Mouse (Mus musculus) neutrophil, adult 5-6 weeks (primary cell): ENCODE data around the gene Prmt9. TPM values are rescaled to one million over a fixed set of nuclear protein-coding genes. Genes with fewer than 3 reads are reported as not detected.

Experiments
- ATAC-seq: fragments of 151-379, 151-347 bp; 2 replicates; pipeline ENCODE4 v1.8.0; 2017; ENCODE audit warnings: mild to moderate bottlenecking, moderate TSS enrichment; ENCODE audit not compliant: insufficient number of reproducible peaks, poor library complexity, low FRiP score, severe bottlenecking; ENCODE audit errors: extremely low read depth
- total RNA-seq: library from RNA; stranded (forward); fragments of 200-1000 nt; gene quantifications from 2 replicates; pipeline ENCODE4 v1.2.3, GENCODE M21; 2017

Gene Prmt9
- total RNA-seq, 1 experiment from 2014 or later = 27.5 TPM

DNA sequence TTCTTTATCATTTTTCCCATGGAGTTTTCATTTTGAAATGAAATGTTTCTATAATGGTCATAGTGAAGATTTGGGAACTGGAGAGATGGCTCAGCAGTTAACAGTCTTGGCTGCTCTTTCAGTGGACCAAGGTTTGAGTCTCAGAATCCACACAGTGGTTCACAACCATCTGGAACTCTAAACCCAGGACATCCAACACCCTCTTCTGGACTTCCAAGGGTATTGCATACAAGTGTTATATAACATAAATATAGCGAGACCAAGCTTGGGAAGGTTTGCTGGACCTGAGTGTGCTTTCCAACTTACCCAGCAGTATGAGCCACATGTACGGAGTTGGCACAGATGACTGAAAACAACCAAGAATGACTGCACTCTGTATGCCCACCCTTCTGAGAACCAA is 24.3 kb upstream of the Prmt9 start:
- no peak for ATAC-seq

DNA sequence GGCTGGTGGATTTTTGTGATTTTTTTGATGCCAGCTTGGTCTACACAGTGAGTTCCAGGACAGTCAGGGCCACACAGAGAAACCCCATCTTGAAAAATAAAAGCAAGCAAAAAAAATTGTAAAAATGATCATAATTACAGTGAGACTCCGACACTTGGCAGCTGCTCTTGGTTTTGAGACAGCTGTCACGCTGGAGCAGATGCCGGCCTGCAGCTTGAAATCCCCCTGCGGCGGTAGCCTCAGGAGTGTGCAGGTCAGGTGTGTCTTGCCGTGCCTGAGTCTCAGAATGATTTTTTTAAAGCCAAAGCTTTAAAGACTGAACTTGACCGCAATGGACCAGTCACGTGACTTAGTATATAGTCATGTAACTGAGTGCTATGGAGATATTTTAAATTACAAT is 23.1 kb upstream of the Prmt9 start:
- ATAC-seq = no peak

DNA sequence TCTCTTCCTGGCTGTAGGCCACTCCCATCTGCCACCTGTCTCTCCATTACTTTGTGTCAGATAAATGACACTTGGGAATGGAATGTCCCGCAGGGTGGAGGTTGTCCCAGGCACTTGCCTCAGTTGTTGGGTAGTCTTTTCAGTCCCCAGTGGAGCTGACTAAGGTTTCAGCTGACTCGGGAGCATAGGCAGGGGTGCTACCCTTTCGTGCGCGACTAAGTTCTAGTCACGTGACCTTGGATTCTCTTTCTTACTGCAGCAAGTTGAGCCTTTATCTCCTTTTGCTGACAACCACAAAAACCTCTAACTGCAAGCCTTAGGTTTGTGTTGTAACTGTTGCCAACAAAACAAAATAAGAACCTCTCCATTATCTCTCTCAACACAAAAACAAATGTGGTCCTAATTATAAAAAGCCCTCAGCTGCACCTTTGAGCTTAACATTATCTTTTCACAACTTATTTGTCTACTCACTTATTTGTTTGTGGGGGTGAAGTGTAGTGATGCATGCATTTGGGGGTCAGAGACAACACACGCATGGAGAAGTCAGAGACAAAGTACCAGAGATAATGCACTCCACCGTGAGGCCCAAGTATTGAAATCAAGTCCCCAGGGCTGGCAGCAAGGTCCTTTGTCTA is 14.7 kb upstream of the Prmt9 start:
- no peak for ATAC-seq

DNA sequence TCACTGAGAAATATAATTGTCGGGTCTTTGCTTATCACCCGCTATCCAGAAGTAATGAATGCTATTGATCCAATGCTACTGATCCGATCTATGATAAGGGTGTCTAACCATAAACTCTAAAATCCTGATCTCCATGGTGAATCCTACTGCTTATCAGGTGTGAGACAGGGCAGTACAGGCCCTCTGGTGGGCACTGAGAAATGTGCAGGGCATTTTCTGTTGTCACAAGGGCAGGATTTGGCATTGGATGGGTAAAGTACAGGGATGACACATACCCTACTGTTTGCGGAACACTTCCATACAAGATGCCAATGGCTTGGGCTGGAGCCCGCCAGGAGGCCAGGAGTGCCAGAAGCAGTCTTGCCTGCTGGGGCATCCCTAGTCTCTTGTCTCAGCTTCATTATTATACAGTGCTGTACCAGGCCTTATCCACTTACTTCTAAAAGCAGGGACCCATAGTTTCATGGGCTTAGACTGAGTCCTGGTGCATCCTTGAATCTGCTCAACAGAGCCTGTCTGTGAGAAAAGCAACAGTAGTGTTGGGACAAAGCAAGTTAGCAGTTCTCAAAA is 14.1 kb upstream of the Prmt9 start:
- no peak for ATAC-seq

DNA sequence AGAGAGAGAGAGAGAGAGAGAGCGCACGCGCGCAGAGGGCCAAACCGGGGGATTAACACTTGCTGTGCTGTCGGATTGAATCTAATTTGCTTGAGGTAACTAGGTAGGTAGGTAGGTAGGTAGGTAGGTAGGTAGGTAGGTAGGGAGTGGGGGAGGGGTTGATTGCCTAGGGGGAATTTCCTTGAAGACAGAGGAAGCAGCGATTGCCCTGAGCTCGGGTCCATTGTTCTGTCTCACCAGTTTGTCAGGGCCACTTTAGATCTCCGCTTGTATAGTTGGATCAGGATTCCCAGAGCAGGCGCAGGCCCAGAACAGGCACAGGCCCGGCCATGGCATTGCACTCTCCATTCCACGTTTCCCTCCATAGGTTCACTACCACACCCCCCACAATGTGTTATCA is 12.4 kb upstream of the Prmt9 start:
- ATAC-seq = no peak

DNA sequence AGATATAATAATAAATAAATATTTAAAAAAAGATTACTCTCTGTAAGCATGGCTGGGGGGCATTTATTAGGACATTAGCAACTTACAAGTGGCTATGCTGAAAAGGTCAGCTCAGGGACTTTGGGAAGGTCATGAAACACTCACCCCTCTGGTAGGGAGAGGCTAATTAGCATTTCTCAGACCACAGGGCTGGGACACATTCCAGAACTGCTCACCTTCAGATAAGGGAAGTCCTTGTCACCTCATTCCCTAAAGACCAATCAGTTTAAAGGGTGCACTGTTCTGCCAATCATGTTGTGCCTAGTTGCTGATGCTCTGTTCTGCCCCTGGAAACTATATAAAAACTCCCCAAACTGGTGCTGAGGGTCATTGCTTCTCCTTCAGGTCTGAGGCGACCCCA is 10.9 kb upstream of the Prmt9 start:
- ATAC-seq = no peak

DNA sequence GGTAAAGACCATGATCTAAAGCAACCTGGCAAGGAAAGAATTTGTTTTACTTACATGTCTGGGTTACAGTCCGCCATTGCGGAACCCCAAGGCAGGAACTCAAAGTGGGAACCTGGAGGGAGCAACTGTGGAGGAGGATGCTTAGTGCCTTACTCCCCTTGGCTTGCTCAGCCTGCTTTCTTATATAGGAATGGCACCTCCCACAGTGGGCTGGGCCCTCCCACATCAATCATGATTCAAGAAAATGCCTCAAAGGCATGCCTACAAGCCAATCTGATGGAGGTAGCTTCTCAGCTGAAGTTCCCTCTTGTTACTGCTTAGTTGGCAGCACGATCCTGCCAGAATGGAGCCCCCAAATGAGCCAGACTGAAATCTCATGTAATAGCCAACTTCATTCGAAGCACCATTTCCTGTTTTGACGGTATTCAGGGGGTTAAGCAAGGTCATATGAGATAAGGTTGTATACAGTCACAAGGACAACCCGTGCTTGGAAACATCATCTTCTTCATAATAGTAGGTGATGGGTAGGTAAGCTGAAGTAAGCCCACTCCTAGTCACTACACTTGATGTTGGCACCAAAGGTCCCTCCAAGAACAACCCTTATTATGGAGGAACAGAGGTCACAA is 5.9 kb upstream of the Prmt9 start:
- ATAC-seq = no peak

DNA sequence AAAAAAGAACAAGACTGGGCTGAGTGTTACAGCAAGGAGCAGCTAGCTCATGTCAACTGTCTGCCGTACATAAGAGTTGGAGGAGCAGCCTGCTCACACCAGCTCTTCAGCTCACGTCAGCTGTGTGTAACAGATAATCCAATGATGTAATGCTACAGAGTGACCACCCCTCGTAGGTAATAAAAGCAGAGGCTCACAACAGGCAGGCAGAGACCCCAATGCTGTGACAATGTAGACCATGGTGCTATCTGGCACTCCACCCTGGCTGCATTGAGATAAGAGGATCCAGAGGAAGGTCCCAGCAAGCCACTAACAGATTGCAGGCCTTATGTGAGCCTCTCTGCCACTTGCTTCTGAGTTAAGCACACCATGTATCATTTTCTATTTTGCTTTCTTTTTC is 4.8 kb upstream of the Prmt9 start:
- ATAC-seq = no peak

DNA sequence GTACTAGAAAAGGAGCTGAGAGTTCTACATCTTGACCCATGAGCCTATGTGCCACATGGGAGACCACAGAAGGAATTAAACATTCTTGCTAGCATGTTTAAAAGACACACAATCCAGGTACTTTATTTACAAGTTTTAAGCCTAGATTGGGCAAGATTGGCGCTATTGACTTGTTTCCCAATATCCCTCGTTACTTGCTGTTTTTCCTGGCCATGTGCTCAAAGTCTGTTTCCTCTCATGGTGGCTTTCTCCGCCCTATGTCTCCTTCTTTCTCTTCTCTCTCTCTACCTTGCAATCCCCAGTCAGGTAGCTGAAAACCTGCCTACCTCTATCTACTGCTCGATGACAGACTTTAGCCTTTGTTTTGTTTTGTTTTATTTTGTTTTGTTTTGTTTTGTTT is 3.6 kb upstream of the Prmt9 start:
- ATAC-seq = no peak

DNA sequence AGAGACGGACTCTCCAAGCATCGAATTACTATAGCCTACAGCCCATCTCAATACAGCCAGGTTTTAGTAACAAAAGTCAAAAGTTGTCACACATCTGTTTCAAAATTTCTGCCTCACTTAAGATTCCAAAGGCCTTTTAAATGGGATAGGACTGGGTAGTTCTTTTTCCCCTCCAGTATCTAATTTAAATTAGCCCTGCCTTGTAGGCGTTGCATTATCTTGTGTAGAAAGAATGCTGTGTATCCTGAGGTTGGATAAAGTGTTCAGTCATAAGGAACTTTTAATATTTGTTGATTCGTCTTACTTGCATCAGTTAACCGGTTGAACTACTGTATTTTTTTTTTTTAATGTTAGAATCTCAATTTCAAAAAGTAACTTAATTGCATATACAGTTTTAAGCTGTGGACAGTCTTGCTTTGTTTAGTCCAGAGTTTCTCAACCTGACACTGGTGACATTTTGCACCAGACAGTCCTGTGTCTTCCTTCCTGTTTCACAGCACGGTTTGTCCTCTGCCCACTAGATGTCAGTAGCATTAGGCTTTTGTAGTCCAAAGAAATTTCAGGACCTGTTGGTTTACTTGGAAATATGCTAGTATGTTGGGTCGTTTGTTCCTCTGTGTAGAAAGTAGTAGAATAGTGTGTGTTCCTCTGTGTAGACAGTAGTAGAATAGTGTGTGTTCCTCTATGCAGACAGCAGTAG is 834 bp downstream of the Prmt9 start:
- peak; percentile 75 for ATAC-seq

DNA sequence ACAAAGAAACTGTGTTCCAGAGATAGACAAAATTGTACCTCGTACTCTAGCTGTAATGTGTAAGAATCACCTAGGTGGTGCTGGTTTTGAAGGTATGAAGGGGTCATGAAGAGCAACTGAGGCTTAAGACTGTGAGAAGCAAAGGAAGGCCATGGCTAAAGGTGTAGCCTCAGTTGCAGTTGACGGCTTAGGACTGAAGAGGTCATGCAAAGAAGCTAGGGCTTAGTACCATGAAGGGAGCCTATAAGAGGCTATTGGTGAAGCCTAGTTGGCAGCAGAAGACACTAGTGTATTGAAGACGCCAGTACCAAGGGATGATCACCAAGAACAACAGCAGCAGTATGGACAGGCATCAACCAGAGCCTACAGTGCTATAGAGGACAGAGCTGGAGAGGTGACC is 3.3 kb downstream of the Prmt9 start:
- ATAC-seq = no peak

DNA sequence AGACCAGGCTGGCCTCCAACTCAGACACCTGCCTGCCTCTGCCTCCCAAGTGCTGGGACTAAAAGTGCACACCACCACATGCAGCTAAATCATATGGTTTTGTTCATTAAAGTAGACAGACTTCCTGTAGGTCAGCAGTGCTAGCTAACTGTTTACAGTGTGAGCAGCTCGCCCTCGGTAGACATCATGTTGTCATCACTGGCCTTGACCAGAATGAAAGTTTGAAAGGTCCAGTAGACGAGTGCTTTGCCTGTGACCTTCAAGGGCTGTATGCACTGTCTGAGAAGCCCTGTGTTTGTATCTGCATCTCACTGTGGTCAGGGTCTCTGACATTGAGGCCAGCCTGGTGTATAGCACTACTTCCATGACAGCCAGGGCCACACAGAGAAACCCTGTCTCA is 12.2 kb downstream of the Prmt9 start:
- ATAC-seq = no peak

DNA sequence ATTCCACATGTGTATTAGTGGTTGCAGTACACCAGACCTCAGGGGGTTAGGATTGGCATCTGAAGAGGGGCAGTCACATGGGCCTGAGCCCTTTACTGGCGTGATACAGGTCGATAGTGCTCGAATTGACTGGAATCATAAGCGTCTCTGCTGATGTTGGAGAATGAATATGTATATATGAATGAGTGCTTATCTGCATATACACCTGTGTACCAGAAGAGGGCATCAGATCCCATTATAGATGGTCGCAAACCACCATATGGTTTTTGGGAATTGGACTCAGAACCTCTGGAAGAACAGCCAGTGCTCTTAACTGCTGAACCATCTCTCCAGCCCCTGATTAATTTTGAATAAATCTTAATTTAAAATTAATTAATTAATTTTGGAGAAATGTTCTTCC is 25.0 kb downstream of the Prmt9 start:
- ATAC-seq = no peak

DNA sequence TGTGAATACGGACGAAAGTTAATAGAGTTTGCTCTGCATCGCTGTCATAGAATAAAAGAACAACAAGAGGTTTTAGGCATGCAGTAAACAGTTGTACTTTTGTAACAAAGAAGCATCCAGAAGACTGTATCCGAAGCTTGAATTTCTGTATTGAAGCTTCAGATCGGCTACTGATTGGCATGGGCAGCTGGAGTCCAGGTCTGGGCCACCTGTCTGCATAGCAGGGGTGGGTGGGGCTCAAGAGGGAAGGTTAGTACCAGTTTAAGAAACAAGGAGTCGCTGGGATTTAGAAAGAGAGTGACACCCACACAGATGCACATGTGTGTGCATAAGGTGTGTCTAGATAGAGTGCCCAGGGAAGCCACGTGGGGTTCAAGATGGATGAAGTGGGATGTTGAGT is 28.5 kb downstream of the Prmt9 start:
- no peak for ATAC-seq

DNA sequence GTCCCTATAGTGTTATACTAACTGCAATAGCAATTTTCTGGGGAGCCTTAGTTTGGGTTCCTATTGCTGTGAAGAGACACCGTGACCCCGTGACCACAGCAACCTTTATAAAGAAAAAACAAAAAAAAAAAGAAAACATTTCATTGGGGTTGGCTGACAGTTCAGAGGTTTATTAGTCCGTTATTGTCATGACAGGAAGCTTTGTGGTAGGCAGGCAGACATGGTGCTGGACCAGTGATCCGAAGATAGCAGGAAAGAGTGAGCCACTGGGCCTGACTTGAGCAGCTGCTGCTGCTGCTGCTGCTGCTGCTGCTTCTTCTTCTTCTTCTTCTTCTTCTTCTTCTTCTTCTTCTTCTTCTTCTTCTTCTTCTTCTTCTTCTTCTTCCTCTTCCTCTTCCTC is 35.0 kb downstream of the Prmt9 start:
- no peak for ATAC-seq

DNA sequence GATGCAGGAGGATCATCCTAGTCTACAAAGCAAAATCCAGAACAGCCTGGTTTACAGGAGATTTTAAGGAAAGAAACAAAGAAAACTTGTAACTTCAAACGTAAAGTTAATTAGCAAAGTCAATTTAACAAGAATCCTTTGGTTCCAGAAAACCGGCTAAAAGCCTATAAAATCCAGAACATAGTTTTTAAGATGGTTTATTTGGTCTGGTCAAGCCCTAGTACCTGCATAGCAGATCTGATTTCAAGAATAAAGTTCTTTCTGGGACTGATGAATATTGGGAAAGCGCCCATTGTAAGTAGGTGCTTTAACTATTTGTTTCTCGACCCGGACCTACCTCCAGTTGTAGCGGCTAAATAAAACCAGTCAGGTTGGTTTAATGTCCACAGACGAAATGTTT is 60.4 kb downstream of the Prmt9 start:
- no peak for ATAC-seq

DNA sequence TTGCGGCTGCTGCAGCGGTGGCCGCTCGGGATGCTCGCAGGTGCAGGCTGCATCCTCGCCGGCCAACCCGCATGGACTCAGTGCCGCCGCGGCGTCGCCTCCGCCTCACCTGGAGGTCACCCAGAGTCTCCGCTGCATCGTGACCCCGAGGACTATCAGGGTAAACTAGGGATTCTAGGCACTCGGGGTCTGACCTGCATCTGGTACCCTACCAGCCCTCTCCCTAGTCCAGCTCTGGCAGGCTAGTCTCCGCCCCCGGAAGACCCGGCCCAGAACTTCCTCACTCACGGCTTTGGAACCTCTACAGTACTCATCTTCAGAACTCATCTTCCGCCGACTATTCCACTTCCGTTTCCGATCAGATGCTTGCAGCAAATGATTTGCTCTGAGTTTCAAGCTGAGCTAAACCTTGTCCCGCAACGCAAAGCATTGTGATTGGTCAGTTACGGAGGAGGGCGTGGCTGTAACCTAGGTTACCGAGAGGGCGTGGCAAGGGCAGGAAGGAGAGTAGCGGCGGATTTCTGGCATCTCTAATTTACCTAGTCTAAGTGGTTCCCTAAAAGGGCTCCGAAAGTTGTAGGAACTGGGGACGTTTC is 61.3 kb downstream of the Prmt9 start, which contains the start of gene Tmem184c:
Gene Tmem184c (minus strand): TSS at position 325 of the 596 bp plus-strand sequence.
- ATAC-seq = peak; percentile 98

DNA sequence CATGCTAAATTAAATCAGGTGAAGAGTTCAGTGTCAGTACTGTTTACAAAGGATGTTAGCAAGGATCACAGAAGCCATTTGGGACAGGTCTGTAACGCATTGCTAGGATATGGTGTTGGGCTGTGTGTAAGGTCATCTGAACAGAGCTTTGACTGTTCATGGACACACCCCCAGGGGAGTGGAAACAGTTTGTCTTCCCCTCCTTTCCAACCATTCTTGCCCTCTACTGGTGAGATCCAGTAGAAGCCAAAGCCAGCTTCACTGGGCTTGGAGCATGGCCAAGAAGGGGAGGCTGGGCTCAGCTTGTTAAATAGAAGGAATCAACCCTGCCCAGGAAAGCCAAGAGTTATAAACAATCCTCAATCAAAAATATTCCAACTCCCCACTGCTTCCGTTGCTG is 68.7 kb downstream of the Prmt9 start:
- no peak for ATAC-seq

DNA sequence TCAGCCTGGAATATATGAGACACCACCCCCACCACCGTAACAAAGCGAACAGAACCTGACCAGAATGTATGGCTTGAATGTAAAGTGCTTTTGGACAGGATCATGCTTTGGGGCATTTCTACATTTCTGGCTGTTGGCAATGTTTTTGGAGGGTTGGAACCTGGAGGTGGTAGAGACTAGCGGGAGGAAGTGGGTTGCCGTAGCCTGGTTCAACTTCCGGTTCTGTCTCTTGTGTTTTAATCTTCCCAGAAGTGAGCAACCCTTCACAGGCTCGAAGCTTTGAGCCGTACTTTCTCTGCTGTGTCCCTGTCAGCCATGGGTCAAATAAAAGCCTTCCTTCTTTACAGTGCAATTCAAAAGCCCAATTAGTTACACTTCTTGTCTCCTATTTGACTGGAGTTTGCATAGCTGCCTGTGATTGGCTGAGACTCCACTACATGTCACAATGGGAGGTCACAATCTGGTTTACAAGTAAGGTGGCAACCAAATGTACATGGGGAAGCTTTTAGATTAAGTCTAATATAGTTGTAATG is 74.5 kb downstream of the Prmt9 start:
- ATAC-seq = no peak
